Mouse (Mus musculus): ENCODE results near the gene Prss38. TPM values are rescaled to one million over a fixed set of nuclear protein-coding genes. Genes with fewer than 3 reads are reported as not detected.
A peak's percentile ranks its signal among the peaks of the same experiment; 100 is the strongest.
"Not testable (repeated sequence)": the region's sequence is repeated elsewhere in the genome, so short reads cannot be mapped to it uniquely, and the experiment has no call there.

Prss38 gene
- total and polyA plus RNA-seq, 2 experiments = not detected

GRCm38 (mm10) chr11:59369848-59370247 is 5.6 kb downstream of the Prss38 start:
- Histone ChIP-seq H3K79me2 (ENCODE audit: control insufficient read depth, insufficient read depth, low read length) (no peaks in the 10 kb centered on the region), H3K27ac (replicated peaks; ENCODE audit: insufficient read depth, low read depth, low read length) (no peak overlapping the region), H3K9ac (ENCODE audit: low read depth, low read length) (no peak overlapping the region), H3K27me3 (ENCODE audit: control insufficient read depth, insufficient read depth, low read length) (no peaks in the 10 kb centered on the region), H3K36me3 (ENCODE audit: control insufficient read depth, insufficient read depth, low read length) (no peaks in the 10 kb centered on the region), H3K4me1 (ENCODE audit: control insufficient read depth, insufficient read depth, low read length) (no peaks in the 10 kb centered on the region), H3K4me3 (ENCODE audit: insufficient read depth, low read depth, low read length) (no peak overlapping the region)
- WGBS = 78% methylated on average over 11 of the region's 11 CpGs
- DNase-seq (ENCODE audit: extremely low read depth, low read depth, low spot score) = no peak
- no peak for TF ChIP-seq POLR2A (IDR thresholded peaks at IDR 0.05; ENCODE audit: extremely low read depth, insufficient read depth, low read length)
- TF ChIP-seq CTCF (IDR thresholded peaks at IDR 0.05; ENCODE audit: low read depth, low read length) = no peak

GRCm38 (mm10) chr11:59367955-59368354 is 7.5 kb downstream of the Prss38 start:
- H3K9ac ChIP-seq (ENCODE audit: low read depth, low read length); H3K27me3 ChIP-seq (ENCODE audit: control insufficient read depth, insufficient read depth, low read length); H3K79me2 ChIP-seq (ENCODE audit: control insufficient read depth, insufficient read depth, low read length); H3K27ac ChIP-seq (replicated peaks; ENCODE audit: insufficient read depth, low read depth, low read length); H3K36me3 ChIP-seq (ENCODE audit: control insufficient read depth, insufficient read depth, low read length); DNase-seq (ENCODE audit: extremely low read depth, low read depth, low spot score); H3K4me1 ChIP-seq (ENCODE audit: control insufficient read depth, insufficient read depth, low read length); H3K4me3 ChIP-seq (ENCODE audit: insufficient read depth, low read depth, low read length): not testable (repeated sequence)
- WGBS = 82% methylated on average over 4 of the region's 4 CpGs

- TF ChIP-seq CTCF (IDR thresholded peaks at IDR 0.05; ENCODE audit: low read depth, low read length) (peak; percentile 37), POLR2A (IDR thresholded peaks at IDR 0.05; ENCODE audit: extremely low read depth, insufficient read depth, low read length) (no peak)
- H3K79me2 ChIP-seq (ENCODE audit: control insufficient read depth, insufficient read depth, low read length) = no peaks in the 10 kb centered on the region
- H3K4me3 ChIP-seq (ENCODE audit: insufficient read depth, low read depth, low read length) = no peak overlapping the region
- H3K27me3 ChIP-seq (ENCODE audit: control insufficient read depth, insufficient read depth, low read length) = no peaks in the 10 kb centered on the region
- H3K4me1 ChIP-seq (ENCODE audit: control insufficient read depth, insufficient read depth, low read length) = no peaks in the 10 kb centered on the region
- H3K36me3 ChIP-seq (ENCODE audit: control insufficient read depth, insufficient read depth, low read length) = no peaks in the 10 kb centered on the region
- H3K27ac ChIP-seq (replicated peaks; ENCODE audit: insufficient read depth, low read depth, low read length) = no peak overlapping the region
- 51% methylated on average over 3 of the region's 3 CpGs for WGBS
- no peak overlapping the region for H3K9ac ChIP-seq (ENCODE audit: low read depth, low read length)
- no peak for DNase-seq (ENCODE audit: extremely low read depth, low read depth, low spot score)
Observed at GRCm38 (mm10) chr11:59366633-59367032, 8.8 kb downstream of the Prss38 start.

GRCm38 (mm10) chr11:59366031-59366430 is 9.4 kb downstream of the Prss38 start:
- 86% methylated on average over 3 of the region's 3 CpGs for WGBS
- Histone ChIP-seq H3K36me3 (ENCODE audit: control insufficient read depth, insufficient read depth, low read length) (no peaks in the 10 kb centered on the region), H3K4me1 (ENCODE audit: control insufficient read depth, insufficient read depth, low read length) (no peaks in the 10 kb centered on the region), H3K79me2 (ENCODE audit: control insufficient read depth, insufficient read depth, low read length) (no peaks in the 10 kb centered on the region), H3K9ac (ENCODE audit: low read depth, low read length) (no peak overlapping the region), H3K27me3 (ENCODE audit: control insufficient read depth, insufficient read depth, low read length) (no peaks in the 10 kb centered on the region), H3K4me3 (ENCODE audit: insufficient read depth, low read depth, low read length) (no peak overlapping the region), H3K27ac (replicated peaks; ENCODE audit: insufficient read depth, low read depth, low read length) (no peak overlapping the region)
- no peak for TF ChIP-seq POLR2A (IDR thresholded peaks at IDR 0.05; ENCODE audit: extremely low read depth, insufficient read depth, low read length)
- no peak for TF ChIP-seq CTCF (IDR thresholded peaks at IDR 0.05; ENCODE audit: low read depth, low read length)
- no peak for DNase-seq (ENCODE audit: extremely low read depth, low read depth, low spot score)

- no peak for DNase-seq (ENCODE audit: extremely low read depth, low read depth, low spot score)
- H3K4me1 ChIP-seq (ENCODE audit: control insufficient read depth, insufficient read depth, low read length) = no peaks in the 10 kb centered on the region
- WGBS = 84% methylated on average over 3 of the region's 3 CpGs
- no peak overlapping the region for H3K9ac ChIP-seq (ENCODE audit: low read depth, low read length)
- H3K4me3 ChIP-seq (ENCODE audit: insufficient read depth, low read depth, low read length) = no peak overlapping the region
- H3K36me3 ChIP-seq (ENCODE audit: control insufficient read depth, insufficient read depth, low read length) = no peaks in the 10 kb centered on the region
- H3K27me3 ChIP-seq (ENCODE audit: control insufficient read depth, insufficient read depth, low read length) = no peaks in the 10 kb centered on the region
- no peak overlapping the region for H3K27ac ChIP-seq (replicated peaks; ENCODE audit: insufficient read depth, low read depth, low read length)
- no peaks in the 10 kb centered on the region for H3K79me2 ChIP-seq (ENCODE audit: control insufficient read depth, insufficient read depth, low read length)
- TF ChIP-seq POLR2A (IDR thresholded peaks at IDR 0.05; ENCODE audit: extremely low read depth, insufficient read depth, low read length) = no peak
- no peak for TF ChIP-seq CTCF (IDR thresholded peaks at IDR 0.05; ENCODE audit: low read depth, low read length)
Observed at GRCm38 (mm10) chr11:59364417-59364816, 11.0 kb downstream of the Prss38 start.

GRCm38 (mm10) chr11:59364007-59364406 is 11.4 kb downstream of the Prss38 start:
- no peaks in the 10 kb centered on the region for H3K79me2 ChIP-seq (ENCODE audit: control insufficient read depth, insufficient read depth, low read length)
- H3K9ac ChIP-seq (ENCODE audit: low read depth, low read length) = no peak overlapping the region
- TF ChIP-seq POLR2A (IDR thresholded peaks at IDR 0.05; ENCODE audit: extremely low read depth, insufficient read depth, low read length) = no peak
- no peak for TF ChIP-seq CTCF (IDR thresholded peaks at IDR 0.05; ENCODE audit: low read depth, low read length)
- H3K4me1 ChIP-seq (ENCODE audit: control insufficient read depth, insufficient read depth, low read length) = no peaks in the 10 kb centered on the region
- H3K27ac ChIP-seq (replicated peaks; ENCODE audit: insufficient read depth, low read depth, low read length) = no peak overlapping the region
- no peak overlapping the region for H3K4me3 ChIP-seq (ENCODE audit: insufficient read depth, low read depth, low read length)
- H3K27me3 ChIP-seq (ENCODE audit: control insufficient read depth, insufficient read depth, low read length) = no peaks in the 10 kb centered on the region
- no peak for DNase-seq (ENCODE audit: extremely low read depth, low read depth, low spot score)
- H3K36me3 ChIP-seq (ENCODE audit: control insufficient read depth, insufficient read depth, low read length) = no peaks in the 10 kb centered on the region
- WGBS = 94% methylated on average over 9 of the region's 9 CpGs

All from liver, adult 2 months (tissue).